Mouse (Mus musculus): ENCODE results near the gene Stx8.

The Stx8 gene

GRCm38 (mm10) chr11:68037093-68037492 is 71.1 kb downstream of the Stx8 start:
- peak; percentile 19 for DNase-seq

DNA sequence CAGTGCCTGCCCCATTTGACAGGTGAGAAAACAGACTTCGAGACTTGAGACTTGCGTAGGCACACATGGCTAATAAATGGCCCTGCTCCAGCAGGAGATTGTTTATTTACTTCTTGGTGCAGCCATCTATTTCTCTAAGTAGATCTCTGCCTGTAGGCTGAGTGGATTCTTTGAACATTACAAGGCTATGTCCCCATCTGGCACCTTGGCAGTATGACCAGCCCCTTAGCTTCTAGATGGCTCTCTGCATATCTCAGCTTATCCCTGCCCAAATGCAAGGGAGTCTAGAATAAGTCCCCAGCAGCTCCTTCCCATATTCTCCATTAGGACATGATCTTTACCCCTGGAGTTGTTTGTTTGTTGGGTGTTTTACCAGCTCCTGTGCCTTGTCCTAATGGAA is 72.1 kb downstream of the Stx8 start:
- DNase-seq = peak; percentile 36

DNA sequence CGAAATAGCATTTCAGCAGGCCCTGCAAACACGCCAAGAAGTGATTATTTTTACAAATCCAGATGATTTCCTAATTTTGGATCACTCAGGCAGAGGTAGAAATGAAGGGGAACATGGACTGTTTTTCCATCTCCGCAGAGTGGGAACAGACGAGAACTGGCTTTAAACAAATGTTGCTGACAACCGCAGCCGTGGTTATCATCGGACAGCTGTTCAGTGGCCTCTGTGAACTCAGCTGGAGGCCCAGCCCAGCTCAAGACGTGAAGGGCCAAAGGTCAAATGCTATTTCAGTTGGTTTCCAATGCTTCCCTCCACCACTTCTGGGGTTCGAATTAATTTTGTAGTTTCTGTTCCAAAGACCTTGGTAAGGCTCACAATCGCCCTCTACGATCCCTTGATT is 78.2 kb downstream of the Stx8 start:
- peak; percentile 53 for DNase-seq

DNA sequence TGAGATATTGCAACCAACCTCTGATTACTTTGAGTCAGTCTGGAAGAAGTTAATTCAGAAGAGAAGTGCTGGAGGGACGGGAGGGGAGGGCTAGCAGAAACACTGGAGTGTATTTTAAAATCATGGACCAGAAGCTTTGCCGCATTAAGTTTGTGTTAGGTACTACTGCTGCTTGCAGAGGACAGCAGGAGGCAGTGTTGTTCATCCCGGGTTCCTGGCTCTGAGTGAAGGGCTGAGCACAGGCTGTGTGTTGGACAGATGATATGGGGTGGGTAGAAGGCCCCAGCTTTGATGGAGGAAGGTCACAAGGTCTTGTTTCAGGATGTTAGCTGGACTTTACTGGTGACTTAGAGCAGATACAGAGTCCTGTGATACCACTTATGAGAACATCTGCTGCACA is 80.9 kb downstream of the Stx8 start:
- no peak for DNase-seq

GRCm38 (mm10) chr11:68049261-68050165 is 83.5 kb downstream of the Stx8 start:
- DNase-seq = no peak

GRCm38 (mm10) chr11:68050725-68051124 is 84.7 kb downstream of the Stx8 start:
- DNase-seq = no peak

GRCm38 (mm10) chr11:68051305-68051704 is 85.3 kb downstream of the Stx8 start:
- DNase-seq = no peak

GRCm38 (mm10) chr11:68058466-68059201 is 92.6 kb downstream of the Stx8 start:
- DNase-seq = no peak

GRCm38 (mm10) chr11:68060651-68061050 is 94.7 kb downstream of the Stx8 start:
- no peak for DNase-seq

- no peak for DNase-seq
Observed at GRCm38 (mm10) chr11:68062116-68062515, 96.1 kb downstream of the Stx8 start.

DNA sequence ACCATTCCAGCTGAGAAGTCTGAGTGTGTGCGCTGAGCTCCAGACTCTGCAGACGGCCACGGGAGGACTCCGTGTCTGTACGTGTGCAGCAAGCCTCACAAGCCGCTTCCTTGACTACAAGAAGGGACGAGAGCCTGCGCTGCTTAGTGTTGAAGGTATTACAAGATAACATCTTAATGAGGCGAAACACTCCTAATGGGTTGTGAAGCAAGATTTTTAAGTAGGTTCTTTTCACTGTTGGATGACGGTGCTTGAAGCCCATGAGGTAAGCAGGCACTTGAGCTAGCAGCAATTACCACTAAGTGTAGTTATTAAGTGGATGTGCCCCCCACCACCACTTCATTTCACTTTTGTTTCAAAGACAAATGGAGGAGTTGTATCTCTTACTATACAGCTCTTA is 101.8 kb downstream of the Stx8 start:
- DNase-seq = no peak

- no peak for DNase-seq
Observed at GRCm38 (mm10) chr11:68070086-68070485, 104.1 kb downstream of the Stx8 start.

DNA sequence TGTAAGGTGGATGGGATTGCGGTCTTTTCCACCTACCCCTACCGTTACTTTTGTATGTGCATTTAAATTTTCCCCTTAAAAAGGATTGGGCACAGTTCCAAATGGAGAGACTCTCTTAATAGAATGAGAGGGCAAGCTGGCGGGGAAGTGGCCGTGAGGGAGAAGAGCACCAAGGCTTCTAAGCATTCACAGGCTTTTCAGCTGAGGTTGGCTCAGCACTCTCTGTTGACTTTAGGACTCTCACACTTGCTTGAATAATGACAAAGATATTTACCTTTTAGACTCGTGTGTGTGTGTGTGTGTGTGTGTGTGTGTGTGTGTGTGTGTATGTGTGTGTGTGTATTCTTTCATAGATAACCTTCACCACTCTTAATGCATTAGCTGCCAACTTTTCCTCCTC is 105.8 kb downstream of the Stx8 start:
- no peak for DNase-seq

- DNase-seq = peak; percentile 47
Observed at GRCm38 (mm10) chr11:68072597-68073210, 106.7 kb downstream of the Stx8 start.

GRCm38 (mm10) chr11:68074686-68075085 is 108.7 kb downstream of the Stx8 start:
- DNase-seq = no peak

- no peak for DNase-seq
Observed at GRCm38 (mm10) chr11:68075331-68075730, 109.3 kb downstream of the Stx8 start.

GRCm38 (mm10) chr11:68079756-68080155 is 113.8 kb downstream of the Stx8 start:
- no peak for DNase-seq

- DNase-seq = no peak
Observed at GRCm38 (mm10) chr11:68080999-68081398, 115.0 kb downstream of the Stx8 start.

DNA sequence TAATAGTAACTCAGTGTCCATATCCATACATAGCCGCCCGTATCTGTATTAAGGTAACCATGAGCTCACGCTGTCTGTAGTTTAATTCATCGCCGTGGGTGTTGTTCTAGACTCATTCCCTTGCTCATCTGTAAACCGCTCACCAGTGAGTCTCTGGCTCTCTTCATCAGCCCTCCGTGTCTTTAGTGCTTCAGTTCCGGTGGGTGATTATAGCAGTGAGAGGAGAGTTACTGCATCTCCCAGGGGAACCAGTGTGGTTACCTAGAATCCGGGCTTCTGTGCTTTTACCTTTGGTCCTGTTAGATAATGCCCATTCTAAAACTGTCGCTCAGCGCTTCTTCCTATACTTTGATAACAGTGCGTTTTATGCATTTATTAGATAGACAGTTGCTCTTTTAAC is 116.8 kb downstream of the Stx8 start:
- DNase-seq = no peak

DNA sequence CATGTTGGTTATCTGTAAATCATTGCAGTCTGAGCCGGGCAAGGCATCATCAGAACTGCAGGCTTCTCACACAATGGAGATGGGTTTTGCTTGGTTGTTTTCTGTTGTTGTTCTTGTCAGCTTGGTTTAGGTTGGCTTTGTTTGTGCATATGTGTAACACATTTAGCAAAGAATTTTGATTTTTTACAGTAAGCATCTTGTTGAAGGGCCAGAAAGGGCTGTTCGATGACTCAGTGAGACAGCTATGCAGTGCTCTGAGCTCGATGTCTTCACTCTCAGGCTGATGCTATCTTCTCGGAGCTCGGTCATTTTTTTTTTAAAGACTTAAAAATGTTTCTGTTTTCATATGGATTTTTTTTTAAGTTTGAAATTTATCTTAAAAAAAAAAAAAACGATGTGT is 117.6 kb downstream of the Stx8 start:
- DNase-seq = no peak

GRCm38 (mm10) chr11:68086221-68086620 is 120.2 kb downstream of the Stx8 start:
- DNase-seq = no peak

DNA sequence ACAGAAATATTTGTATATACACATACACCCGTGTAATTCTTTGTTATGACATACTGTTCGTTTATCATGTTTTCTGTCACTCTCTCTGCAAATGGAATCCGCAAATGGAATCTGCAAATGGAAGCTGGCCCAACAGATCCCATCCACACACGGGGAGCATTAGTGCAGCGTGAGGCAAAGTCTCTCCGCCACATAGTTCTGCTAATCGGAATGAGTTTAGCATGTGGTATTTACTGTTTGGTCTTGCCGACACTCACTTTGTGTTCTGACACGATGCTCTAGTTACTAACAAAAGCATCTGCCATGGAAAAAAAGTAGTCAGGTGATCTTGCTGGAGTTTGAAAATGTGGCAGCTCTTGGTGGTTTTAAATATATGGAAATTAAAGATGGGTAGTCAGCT is 123.4 kb downstream of the Stx8 start:
- DNase-seq = no peak

DNA sequence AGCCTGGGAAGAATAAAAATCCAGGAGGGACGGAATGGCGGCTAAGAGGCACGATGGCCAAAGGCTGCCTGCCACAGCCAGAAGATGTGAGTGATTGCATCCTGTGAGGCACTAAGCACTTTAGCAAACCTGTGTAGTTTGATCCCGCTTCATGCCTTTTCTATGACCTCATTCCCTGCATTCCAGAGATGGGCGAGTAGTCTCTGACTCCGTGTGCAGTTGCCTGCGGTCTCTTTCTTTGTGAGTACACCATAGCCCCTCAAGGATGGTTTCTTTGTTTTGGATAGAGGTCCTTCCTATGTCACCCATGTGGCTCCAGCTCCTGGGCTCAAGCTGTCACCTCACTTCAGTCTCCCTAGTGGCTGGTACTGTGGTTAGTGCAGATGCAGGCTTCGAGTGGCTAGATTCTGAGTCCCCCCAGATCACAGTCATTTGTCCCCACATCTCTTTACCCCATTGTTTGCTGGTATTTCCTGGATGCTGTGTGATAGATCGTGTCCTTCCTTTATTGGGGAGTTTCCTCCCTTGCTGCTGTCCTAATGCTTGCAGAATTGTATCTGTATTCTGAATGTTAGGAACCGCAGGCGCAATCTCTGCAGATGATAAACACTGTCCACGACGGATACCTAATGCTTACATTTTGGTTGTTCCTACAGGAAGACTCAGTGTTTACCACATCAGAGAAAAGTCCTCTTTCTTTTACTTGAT is 124.0 kb downstream of the Stx8 start:
- DNase-seq = no peak

Measured in kidney, adult 9 months (tissue).